Mouse (Mus musculus) macrophage (primary cell): ENCODE measurements around the gene Alb. TPM values are rescaled to one million over a fixed set of nuclear protein-coding genes. Genes with fewer than 3 reads are reported as not detected.

Experiments used
- H3K27ac ChIP-seq: fragments of 350-480 bp; formaldehyde crosslinking; 2 replicates; pipeline ENCODE4 v1.9.0; 2021
- H3K36me3 ChIP-seq: fragments of 350-480 bp; formaldehyde crosslinking; 2 replicates; pipeline ENCODE4 v1.9.0; 2021; ENCODE audit errors: inconsistent target
- H3K4me3 ChIP-seq: fragments of 350-480 bp; formaldehyde crosslinking; 2 replicates; pipeline ENCODE4 v1.9.0; 2021; ENCODE audit errors: inconsistent target
- H3K79me2 ChIP-seq: fragments of 350-480 bp; formaldehyde crosslinking; 2 replicates; pipeline ENCODE4 v1.9.0; 2021; ENCODE audit errors: inconsistent target
- WGBS: methylation state at CpG from one replicate; pipeline ENCODE4 v1.1.7; 2026; ENCODE audit warnings: inconsistent platforms; ENCODE audit not compliant: missing documents; 5-methylcytosine and 5-hydroxymethylcytosine counted together
- polyA plus RNA-seq: library from polyadenylated mRNA; stranded (reverse); fragments of 250-400 nt; gene quantifications from 3 replicates; pipeline ENCODE4 v1.2.4, GENCODE M21; 2018; ENCODE audit warnings: inconsistent platforms

The Alb gene
- polyA plus RNA-seq, 1 experiment from 2014 or later, result not detected

DNA sequence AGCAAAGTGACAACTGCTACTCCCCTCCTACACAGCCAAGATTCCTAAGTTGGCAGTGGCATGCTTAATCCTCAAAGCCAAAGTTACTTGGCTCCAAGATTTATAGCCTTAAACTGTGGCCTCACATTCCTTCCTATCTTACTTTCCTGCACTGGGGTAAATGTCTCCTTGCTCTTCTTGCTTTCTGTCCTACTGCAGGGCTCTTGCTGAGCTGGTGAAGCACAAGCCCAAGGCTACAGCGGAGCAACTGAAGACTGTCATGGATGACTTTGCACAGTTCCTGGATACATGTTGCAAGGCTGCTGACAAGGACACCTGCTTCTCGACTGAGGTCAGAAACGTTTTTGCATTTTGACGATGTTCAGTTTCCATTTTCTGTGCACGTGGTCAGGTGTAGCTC is 13.7 kb downstream of the Alb start:
- 92% methylated on average over 5 of the region's 5 CpGs for WGBS
- H3K27ac ChIP-seq, result no peak overlapping the region

DNA sequence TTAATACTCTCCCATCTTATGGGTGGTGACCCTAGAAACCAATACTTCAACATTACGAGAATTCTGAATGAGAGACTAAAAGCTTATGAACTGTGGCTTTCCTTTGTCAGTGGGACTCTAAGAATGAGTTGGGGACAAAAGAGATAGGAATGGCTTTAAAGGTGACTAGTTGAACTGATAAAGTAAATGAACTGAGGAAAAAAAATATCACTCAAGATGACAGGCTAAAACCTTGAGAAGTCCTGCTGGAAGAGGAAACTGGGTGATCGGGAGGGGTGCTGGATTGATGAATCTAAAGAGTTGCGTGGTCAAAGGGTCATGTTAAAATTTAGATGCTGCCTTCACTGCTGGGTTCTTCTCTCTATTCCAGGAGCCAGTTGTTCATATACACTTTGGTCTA is 16.0 kb downstream of the Alb start:
- 87% methylated on average over 3 of the region's 3 CpGs for WGBS
- Histone ChIP-seq H3K4me3 (no peak overlapping the region), H3K79me2 (no peaks in the 10 kb centered on the region), H3K27ac (no peak overlapping the region), H3K36me3 (no peaks in the 10 kb centered on the region)

More for the DNA sequence above, 13.7 kb downstream of the Alb start:
- no peak overlapping the region for H3K4me3 ChIP-seq
- H3K36me3 ChIP-seq, result no peaks in the 10 kb centered on the region
- no peaks in the 10 kb centered on the region for H3K79me2 ChIP-seq

DNA sequence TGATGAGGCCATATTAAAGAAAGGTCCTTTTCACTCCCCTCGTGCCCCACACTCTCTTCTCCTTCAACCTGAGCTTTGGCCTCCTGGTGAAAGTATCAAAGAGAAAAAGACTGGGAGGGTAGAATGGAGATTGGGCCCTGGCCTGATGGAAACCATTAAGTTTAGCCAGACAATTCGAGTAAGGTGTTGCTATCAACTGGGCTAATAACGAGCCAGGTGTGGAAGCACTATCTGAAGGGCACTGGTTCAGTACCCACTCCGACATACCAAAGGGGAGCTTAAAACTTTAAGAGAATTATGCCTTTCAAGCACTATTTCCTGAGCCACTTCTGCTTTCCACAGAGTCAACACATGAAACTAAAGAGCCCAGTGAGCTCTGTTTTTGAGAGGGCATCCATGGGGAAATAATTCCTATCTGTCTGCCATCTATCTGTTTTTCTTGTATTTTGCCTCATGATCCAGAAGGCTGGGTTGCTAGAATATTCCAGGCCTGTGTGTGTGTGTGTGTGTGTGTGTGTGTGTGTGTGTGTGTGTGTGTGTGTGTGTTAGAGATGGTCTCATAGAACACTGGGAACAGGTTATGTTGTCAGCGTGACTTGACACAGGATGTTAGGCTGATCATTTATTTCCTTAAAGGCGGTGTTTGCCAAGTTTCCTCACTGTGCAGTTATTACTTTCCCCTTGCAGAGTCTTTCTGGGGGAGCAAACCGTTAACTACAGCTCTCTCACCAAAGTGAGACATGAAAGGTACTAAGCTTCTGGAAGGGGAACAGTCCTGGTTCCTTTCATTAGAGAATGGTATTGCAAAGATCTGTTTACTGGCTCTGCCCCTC is 16.8 kb downstream of the Alb start:
- H3K4me3 ChIP-seq, result no peak overlapping the region
- H3K27ac ChIP-seq, result no peak overlapping the region
- H3K36me3 ChIP-seq, result no peaks in the 10 kb centered on the region
- H3K79me2 ChIP-seq, result no peaks in the 10 kb centered on the region
- WGBS, result 14% methylated on average over 7 of the region's 7 CpGs

DNA sequence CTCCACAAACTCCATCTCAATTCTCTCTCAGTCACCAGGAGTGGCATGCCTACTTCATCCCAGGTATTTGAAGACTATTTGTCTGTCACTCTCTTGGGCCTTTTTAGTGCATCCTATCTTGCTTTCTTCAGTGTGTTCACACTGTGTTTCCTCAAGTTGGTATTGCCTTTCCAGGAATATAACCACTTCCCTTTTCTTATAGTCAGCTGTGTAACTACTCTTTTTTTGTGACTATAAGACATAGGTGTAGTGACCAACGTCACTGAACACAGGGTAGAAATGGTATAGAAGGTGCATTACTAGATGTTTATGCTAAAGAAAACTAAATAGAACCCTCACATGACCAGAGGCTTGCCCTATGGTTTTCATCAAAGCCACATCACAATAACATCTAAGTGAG is 18.2 kb downstream of the Alb start:
- no peak overlapping the region for H3K4me3 ChIP-seq
- H3K79me2 ChIP-seq, result no peaks in the 10 kb centered on the region
- H3K27ac ChIP-seq, result no peak overlapping the region
- no peaks in the 10 kb centered on the region for H3K36me3 ChIP-seq
- 0% methylated on average over 1 of the region's 1 CpGs for WGBS

DNA sequence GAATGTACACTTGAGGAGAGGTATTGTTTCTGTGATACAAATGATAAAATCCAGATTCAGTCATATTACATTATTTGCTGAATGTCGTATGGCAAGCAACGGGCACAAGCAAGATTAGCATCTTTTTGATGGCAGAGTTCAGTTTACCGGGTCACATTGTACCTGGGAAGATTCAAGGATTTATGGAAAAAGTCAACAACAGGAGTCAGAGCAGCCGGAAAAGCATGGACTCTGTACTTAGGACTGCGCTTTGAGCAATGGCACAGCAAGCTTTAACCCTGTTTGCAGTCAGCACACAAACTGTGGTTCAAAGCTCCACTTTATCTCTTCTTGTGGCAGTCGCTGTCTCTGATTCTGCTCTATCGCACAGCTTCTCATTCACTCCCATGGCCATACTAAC is 24.9 kb downstream of the Alb start:
- H3K36me3 ChIP-seq, result no peaks in the 10 kb centered on the region
- no peak overlapping the region for H3K4me3 ChIP-seq
- no peak overlapping the region for H3K27ac ChIP-seq
- WGBS, result 93% methylated on average over 7 of the region's 7 CpGs
- H3K79me2 ChIP-seq, result no peaks in the 10 kb centered on the region

GRCm38 (mm10) chr5:90488323-90488722 is 27.6 kb downstream of the Alb start:
- no peaks in the 10 kb centered on the region for H3K79me2 ChIP-seq
- H3K27ac ChIP-seq, result no peak overlapping the region
- 95% methylated on average over 7 of the region's 7 CpGs for WGBS
- H3K4me3 ChIP-seq, result no peak overlapping the region
- H3K36me3 ChIP-seq, result no peaks in the 10 kb centered on the region

DNA sequence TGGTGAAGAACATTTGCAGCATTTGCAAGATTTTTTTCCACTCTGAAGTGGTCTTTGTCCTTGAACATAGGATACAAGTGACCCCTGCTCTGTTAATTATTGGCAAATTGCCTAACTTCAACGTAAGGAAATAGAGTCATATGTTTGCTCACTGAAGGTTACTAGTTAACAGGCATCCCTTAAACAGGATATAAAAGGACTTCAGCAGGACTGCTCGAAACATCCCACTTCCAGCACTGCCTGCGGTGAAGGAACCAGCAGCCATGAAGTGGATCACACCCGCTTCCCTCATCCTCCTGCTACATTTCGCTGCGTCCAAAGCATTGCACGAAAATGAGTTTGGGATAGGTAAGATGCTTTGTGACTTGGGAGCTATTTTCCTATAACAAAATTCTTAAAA is 29.8 kb downstream of the Alb start, which contains the start of gene Afp:
TSS of gene Afp (plus strand) at position 220 of the 400 bp plus-strand sequence.
- 94% methylated on average over 7 of the region's 7 CpGs for WGBS
- H3K4me3 ChIP-seq, result no peak within 1 kb of the TSS
- no peaks in the 10 kb centered on the region for H3K79me2 ChIP-seq
- H3K27ac ChIP-seq, result no peak within 1 kb of the TSS
- H3K36me3 ChIP-seq, result no peaks in the 10 kb centered on the region

- Histone ChIP-seq H3K4me3 (no peak overlapping the region), H3K27ac (no peak overlapping the region), H3K79me2 (no peaks in the 10 kb centered on the region), H3K36me3 (no peaks in the 10 kb centered on the region)
- WGBS, result 22% methylated on average over 9 of the region's 9 CpGs
Measured at GRCm38 (mm10) chr5:90492440-90492839, 31.7 kb downstream of the Alb start.

DNA sequence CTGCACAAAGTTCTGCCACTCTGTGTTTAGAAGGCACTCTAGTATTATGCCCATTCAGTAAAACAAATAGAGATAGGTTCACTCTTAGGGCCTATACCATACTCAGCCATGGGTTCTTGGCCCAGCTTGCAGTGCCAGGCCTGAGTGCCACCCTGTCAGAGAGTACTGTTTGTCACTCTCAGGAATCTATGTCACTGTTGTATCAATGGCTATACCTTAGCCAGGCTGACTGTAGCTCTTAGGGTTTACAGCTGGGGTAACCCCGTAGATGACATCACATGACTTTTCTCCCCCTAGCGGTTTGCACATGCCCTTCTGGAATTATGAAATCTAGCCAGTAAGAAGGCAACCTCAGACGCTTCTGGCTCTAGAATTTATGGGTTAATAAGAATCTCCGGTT is 33.6 kb downstream of the Alb start:
- Histone ChIP-seq H3K79me2 (no peaks in the 10 kb centered on the region), H3K4me3 (no peak overlapping the region), H3K36me3 (no peaks in the 10 kb centered on the region), H3K27ac (no peak overlapping the region)
- 86% methylated on average over 4 of the region's 4 CpGs for WGBS

DNA sequence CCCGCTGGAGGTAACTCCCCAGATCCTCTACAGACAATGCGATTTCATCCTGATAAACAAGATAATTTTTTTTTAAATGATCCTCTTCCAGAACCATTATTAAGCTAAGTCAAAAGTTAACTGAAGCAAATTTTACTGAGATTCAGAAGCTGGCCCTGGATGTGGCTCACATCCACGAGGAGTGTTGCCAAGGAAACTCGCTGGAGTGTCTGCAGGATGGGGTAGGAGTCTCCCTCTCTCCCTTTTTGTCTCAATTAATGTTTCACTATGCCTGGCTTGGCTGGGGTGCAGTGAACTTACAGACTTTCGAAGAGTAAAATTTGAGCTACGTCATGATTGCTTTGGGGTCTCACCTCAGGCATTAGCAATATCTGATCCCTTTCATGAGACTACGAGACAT is 38.8 kb downstream of the Alb start:
- Histone ChIP-seq H3K79me2 (no peaks in the 10 kb centered on the region), H3K4me3 (no peak overlapping the region), H3K36me3 (no peaks in the 10 kb centered on the region), H3K27ac (no peak overlapping the region)
- WGBS, result 96% methylated on average over 7 of the region's 7 CpGs

GRCm38 (mm10) chr5:90500714-90501113 is 40.0 kb downstream of the Alb start:
- WGBS, result 3% methylated on average over 6 of the region's 6 CpGs
- H3K27ac ChIP-seq, result no peak overlapping the region
- H3K79me2 ChIP-seq, result no peaks in the 10 kb centered on the region
- H3K4me3 ChIP-seq, result no peak overlapping the region
- H3K36me3 ChIP-seq, result no peaks in the 10 kb centered on the region

DNA sequence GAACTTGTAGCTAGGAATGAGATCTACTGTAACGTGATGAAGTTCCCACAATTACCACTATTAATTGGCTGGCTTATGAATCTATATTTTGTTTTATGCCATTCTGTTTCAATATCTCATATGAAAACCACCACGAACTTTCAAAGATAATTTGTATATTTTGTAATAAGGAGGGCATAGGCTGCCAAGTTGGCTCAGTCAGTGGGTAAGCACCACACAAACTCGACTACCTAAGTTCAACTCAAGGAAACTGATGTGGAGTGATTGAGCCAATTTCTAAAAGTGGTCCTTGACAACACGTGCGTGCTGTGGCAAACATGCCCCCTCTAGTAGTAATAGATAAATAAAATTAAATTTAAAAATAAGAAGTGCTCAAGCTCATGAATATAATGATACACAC is 41.1 kb downstream of the Alb start:
- Histone ChIP-seq H3K36me3 (no peaks in the 10 kb centered on the region), H3K79me2 (no peaks in the 10 kb centered on the region), H3K27ac (no peak overlapping the region), H3K4me3 (no peak overlapping the region)
- WGBS, result 92% methylated on average over 5 of the region's 5 CpGs

DNA sequence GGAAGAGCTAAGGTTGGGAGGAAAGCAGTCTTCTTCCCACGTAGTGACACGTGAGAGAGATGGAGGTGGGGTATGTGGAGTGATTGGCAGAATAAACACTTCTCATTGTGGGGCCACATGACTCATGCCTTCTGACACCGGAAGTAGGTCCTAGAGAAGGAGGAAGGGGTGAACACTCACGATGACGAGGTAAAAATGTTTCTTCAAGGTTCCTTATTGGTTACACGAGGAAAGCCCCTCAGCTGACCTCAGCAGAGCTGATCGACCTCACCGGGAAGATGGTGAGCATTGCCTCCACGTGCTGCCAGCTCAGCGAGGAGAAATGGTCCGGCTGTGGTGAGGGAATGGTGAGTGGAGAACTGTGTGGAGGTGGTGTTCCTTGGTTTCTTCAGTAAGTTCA is 44.0 kb downstream of the Alb start:
- Histone ChIP-seq H3K4me3 (no peak overlapping the region), H3K27ac (no peak overlapping the region), H3K36me3 (no peaks in the 10 kb centered on the region), H3K79me2 (no peaks in the 10 kb centered on the region)
- WGBS, result 18% methylated on average over 11 of the region's 11 CpGs

GRCm38 (mm10) chr5:90506507-90506906 is 45.8 kb downstream of the Alb start:
- H3K27ac ChIP-seq, result no peak overlapping the region
- H3K79me2 ChIP-seq, result no peaks in the 10 kb centered on the region
- no peak overlapping the region for H3K4me3 ChIP-seq
- 81% methylated on average over 2 of the region's 2 CpGs for WGBS
- H3K36me3 ChIP-seq, result no peaks in the 10 kb centered on the region

DNA sequence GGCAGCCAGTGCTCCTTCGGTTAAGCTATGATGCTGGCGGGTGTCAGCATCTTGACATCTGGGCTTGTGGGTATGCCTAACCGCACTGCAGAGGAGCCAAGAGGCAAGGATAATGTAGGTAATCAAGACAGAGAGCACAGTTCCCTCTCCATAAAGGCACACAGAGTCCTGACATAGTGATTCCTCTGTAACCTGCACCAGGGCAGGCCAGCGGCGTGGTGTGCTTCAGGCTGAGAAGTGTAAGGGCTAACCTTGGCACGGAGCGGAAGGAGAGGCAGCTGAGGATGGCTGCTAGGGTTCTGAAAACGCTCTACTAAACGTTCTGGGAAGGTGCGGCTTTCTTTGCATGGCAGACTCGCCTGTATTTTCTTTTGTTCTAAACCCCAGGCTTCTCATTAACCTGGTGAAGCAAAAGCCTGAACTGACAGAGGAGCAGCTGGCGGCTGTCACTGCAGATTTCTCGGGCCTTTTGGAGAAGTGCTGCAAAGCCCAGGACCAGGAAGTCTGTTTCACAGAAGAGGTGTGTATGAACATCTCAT is 46.8 kb downstream of the Alb start:
- H3K79me2 ChIP-seq, result no peaks in the 10 kb centered on the region
- 96% methylated on average over 12 of the region's 13 CpGs for WGBS
- H3K36me3 ChIP-seq, result no peaks in the 10 kb centered on the region
- no peak overlapping the region for H3K27ac ChIP-seq
- H3K4me3 ChIP-seq, result no peak overlapping the region
